Mouse (Mus musculus) spleen, adult 12 weeks (tissue): Measurements from ENCODE around the gene Hps5.

Source experiments
- DNase-seq: peaks from one replicate; pipeline ENCODE4 v3.0.0; 2022; ENCODE audit warnings: low spot score

The Hps5 gene

DNA sequence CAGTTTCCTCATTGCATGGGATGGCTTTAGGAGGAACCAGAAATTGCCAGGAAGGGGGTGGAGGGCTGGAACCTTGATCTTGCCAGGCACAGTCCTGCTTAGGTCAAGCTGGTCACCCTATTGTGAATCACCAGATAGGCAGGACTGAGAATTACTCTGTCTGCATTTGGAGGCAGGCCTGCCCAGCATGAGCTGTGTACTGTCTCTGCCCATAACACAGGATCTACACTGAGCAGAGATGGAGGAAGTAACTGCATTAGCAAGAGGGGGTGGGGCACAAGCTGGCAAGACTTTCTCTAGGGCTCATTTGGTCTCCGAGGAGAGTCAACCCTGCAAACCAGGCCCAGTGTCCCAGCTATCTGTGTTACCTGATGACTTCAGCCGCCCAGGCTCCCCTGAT lies 60.9 kb downstream of the Hps5 start:
- DNase-seq: no peak

DNA sequence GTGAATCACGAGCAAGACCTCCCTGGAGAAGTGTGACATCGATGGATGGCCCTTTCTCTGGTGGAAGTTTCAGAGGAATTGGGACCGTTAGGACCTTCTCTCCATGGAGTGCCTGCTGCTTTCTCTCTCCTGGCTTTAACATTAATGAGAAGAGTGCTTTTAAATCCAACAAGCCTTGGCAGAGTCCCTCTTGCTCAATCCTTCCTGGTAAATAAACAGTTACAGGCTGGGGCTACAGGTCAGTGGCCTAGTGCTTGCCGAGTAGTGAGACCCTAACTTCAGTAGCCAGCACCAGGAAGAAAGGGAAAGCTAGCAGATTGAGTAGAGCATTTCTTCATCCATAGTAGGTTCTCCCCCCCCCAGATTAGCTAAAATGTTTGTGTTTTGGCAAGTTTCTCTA lies 63.4 kb downstream of the Hps5 start, which contains the start of gene Saa4:
Saa4 (minus strand) TSS at position 146 of the 400 bp plus-strand sequence.
- no peak for DNase-seq

DNA sequence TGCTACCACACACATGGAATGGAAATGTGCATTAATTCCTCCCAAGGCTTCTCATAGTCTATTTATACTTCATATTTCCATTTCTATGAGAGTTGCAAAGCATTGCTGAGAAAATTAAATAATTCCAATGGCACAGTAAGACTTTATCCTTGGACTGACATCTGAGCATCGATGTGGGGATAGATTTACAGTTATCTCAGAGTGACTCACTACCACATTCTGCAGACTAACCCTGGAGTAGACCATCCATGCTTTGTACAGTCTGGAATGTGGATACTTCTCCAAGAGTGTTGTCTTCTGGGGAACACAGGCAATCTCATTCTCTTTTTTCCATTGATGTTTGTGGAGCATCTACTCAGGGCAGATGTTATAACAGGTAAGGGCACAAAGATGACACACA lies 68.3 kb downstream of the Hps5 start:
- DNase-seq: no peak

DNA sequence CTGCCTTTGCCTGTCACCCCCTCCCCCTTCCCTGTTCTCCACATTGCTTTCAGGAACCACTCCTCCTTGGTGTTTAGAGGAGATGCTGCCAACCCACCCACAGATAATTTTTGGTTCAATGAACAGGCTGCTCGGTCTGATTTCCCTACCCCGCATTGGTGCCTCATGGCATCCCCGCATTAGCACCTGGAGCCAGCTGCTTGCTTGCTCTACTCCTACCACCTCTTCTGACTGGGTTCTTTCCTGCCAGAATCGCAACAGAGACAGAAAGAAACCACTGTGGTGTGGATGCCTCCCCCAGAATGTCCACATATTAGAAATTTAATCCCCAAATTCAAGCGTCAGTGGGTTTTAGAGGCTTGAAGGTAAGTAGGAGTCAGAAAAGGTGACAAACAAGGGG lies 71.5 kb downstream of the Hps5 start:
- DNase-seq: no peak

DNA sequence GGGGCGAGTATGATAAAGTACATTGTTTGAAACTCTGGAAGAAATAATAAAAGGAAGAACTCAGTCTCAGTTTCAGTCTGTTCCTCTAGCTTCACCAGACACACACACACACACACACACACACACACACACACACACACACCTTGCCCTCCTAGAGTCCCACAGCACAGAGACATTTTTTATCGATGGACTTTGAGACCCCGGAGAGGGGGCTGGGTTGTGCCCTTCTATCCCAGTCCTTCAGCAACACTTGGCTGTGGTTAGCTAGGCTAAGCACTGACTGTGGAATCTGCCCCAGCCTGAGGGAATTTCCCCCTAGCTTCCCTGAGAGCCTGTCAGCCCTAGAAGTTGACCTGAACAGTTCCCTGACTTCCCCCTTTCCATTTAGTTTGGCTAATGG lies 72.0 kb downstream of the Hps5 start:
- DNase-seq: no peak

DNA sequence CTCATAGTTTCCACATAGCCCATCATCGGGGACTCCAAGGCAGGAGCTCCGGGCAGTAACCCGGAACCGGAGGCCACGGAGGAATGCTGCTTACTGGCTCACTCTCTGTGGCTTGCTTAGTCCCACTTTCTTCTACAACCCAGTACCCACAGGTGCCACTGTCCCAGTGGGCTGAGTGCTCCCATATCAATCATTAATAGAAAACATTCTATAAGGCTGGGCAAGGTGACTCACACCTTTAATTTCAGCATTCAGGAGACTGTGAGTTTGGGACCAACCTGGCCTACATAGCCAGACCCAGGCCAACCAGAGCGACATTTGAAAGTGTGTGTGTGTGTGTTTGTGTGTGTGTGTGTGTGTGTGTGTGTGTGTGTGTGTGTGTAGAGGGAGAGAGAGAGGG lies 72.5 kb downstream of the Hps5 start:
- no peak for DNase-seq

DNA sequence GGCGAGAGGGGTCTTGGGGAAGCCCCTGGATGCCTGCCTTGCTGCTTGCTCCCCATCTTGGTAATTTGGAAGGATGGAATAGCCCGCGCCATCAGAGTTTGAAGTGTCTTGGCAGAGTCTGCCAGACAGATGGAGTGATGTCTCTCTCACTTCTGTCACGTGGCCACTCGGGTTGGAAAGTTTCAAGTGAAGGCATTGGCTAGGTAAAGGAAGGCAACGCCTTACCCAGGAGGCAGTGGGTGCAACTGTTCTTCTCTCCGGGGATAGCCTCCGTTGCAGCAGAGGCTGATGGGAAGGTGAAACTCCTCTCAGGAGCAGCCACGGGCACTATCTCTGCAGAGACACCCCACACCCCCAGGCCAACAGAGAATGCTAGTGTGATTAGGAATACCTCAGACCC lies 75.4 kb downstream of the Hps5 start:
- no peak for DNase-seq

DNA sequence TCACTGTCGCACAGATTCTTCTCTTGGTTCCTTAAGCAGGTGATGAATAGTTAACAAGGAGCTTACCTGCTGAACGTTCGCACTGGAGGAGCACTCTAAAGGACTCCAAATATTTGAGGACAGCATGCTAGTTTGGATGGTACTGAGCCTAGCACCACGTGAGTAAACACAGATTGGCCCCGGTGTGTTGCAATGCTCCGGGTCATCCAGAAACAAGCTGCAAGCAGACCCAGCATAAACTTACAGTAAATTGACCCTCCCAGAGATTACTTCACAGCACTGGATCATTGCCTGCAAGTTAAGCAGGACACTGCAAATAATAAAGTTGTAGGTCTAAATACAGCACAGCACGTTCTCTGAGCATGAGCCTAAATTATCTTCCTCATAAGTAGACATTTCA lies 76.3 kb downstream of the Hps5 start:
- no peak for DNase-seq

DNA sequence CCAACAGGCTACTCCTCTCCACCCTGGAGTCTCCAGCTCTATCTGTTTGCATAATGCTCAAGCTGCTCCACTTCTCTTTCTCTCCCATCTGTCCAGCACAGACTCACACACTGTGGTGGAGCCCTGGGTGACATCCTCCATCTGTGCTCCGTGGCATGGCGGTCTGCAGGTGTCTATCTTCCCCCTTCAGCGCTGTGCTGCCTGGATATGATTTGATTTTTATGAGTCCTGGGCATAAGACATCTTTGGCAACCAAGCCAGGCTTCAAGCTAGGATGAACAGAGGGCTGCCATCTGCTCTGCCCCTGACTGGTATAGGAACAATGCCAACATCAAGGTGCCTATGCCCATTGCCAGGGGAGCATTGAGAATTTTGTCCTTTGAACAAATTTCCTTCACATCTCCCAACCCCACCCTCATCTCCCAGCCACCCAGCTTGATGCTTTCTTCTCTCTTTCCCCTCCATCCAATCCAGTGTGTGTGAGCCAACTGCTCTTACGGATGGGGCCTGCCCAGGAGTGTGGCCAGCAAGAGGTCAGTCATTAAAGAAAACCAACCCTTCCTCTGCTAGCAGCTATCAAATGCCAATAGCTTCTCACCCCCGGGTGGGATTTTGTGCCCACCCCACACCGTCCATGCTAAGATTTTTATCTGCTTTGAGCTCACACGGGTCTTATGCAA lies 77.1 kb downstream of the Hps5 start:
- DNase-seq: no peak

DNA sequence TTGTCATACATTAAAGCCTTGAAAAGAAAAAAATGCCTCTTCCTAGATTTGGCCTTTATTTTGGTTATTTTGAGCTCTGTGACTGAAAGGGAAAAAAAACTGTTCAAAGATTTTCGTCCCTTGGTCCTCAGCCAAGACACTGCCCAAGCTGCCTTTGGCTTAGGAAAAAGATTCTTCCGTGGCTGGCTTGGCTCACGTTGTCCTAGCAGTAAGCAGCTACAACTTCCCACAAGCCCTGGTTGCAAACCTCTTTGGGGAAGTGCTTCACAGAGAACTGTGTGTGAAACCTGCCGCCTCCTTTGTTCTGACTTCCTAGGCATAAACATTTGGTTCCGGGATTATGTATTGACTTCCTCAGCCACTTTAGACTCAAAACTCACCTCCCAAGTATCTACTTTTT lies 79.0 kb downstream of the Hps5 start:
- no peak for DNase-seq

DNA sequence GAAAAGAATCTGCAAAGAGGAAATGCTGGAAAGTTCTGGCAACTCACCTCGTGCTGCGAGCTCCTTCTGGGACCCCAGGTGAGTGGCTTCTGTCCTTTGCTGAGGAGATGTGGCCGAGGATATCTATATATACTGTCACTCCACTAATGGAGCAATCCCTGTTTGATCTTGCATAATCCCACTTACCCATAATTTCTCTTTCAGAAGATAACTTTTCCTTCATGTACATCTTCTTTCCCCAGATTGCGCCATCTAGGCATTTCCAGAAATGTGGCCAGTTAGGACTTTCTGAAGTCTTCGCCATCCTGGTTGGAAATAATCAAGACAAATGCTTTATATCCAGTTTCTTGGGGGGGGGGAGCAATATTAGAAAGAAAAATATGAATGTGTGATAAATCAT lies 80.3 kb downstream of the Hps5 start, which contains the start of gene Saa3:
Saa3 (minus strand) TSS at position 101 of the 400 bp plus-strand sequence.
- DNase-seq: no peak

DNA sequence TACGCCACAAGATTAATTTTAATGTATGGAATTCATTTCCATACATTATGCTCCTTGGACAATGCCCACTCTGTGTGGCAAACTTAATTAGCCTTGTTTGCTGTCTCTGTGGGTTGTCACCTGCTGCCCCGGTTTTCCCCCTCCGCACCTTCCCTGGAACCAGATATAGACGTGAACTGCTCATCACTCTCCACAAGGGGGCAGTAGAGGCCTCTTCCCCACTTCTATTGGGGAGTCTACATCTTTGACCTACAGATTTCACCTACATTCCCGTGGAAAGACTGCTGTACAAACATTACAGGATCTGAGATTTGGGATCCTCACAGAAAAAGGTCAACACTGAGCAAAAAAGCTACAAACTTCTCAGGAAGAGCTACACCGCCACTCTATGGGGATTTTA lies 81.3 kb downstream of the Hps5 start:
- peak; percentile 46 for DNase-seq

DNA sequence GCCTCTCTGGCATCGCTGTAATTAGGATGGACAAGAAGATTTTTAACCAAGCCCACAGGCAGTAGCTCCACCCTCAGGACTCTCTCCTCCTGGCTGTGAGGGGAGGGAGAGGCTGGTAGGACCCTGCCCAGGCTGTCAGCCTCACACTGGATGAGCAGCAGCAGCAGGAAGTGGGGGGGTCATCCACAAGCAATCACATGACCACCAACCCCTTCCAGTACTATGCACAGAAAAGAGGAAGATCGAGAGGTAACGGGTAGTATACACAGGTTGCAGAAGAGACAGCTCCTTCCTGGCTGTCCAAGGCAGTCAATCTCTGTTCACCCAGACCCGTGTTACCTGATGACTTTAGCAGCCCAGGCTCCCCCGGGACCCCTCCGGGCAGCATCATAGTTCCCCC lies 83.6 kb downstream of the Hps5 start:
- peak; percentile 8 for DNase-seq
